Mouse (Mus musculus) hindbrain, embryonic 16.5 days (tissue): ENCODE measurements around the gene Sp8. TPM values are rescaled to one million over a fixed set of nuclear protein-coding genes. Genes with fewer than 3 reads are reported as not detected.
A peak's percentile ranks its signal among the peaks of the same experiment; 100 is the strongest.

Experiments
- ATAC-seq: fragments of 200-750 bp; cut with Nextera tagmentation; 2 replicates; pipeline ENCODE4 v1.8.0; 2017; ENCODE audit warnings: moderate TSS enrichment, moderate library complexity
- H3K27ac ChIP-seq: fragments of 300-500 bp; sonication (generic); 2 replicates; pipeline ENCODE4 v1.5.1; 2014; ENCODE audit warnings: low read depth, mild to moderate bottlenecking, control low read depth, low read length, moderate library complexity
- H3K27me3 ChIP-seq: fragments of 300-500 bp; sonication (generic); replicated peaks from 2 replicates; pipeline ENCODE4 v1.6.1; 2014; ENCODE audit warnings: low read length; ENCODE audit not compliant: control insufficient read depth, insufficient read depth
- H3K36me3 ChIP-seq: fragments of 300-500 bp; sonication (generic); 2 replicates; pipeline ENCODE4 v1.6.1; 2014; ENCODE audit warnings: mild to moderate bottlenecking, low read length, moderate library complexity, mixed read lengths; ENCODE audit not compliant: control insufficient read depth, insufficient read depth
- H3K4me1 ChIP-seq: fragments of 300-500 bp; sonication (generic); 2 replicates; pipeline ENCODE4 v1.6.1; 2014; ENCODE audit warnings: low read depth, low read length; ENCODE audit not compliant: control insufficient read depth, insufficient read depth
- H3K4me2 ChIP-seq: fragments of 300-500 bp; sonication (generic); 2 replicates; pipeline ENCODE4 v1.6.1; 2014; ENCODE audit warnings: mild to moderate bottlenecking, low read length, control low read depth, moderate library complexity
- H3K4me3 ChIP-seq: fragments of 300-500 bp; sonication (generic); 2 replicates; pipeline ENCODE4 v1.5.1; 2014; ENCODE audit warnings: mild to moderate bottlenecking, low read length, control low read depth, moderate library complexity
- H3K9ac ChIP-seq: fragments of 300-500 bp; sonication (generic); 2 replicates; pipeline ENCODE4 v1.6.1; 2014; ENCODE audit warnings: low read depth, mild to moderate bottlenecking, control low read depth, low read length, moderate library complexity
- H3K9me3 ChIP-seq: fragments of 300-500 bp; sonication (generic); 2 replicates; pipeline ENCODE4 v1.6.1; 2014; ENCODE audit warnings: mild to moderate bottlenecking, low read length, moderate library complexity; ENCODE audit not compliant: control insufficient read depth
- WGBS: fragments of 180-500 bp; shearing (Covaris S2); extraction: QIAGEN DNeasy Blood & Tissue Kit; methylation state at CpG from one replicate; pipeline ENCODE4 v1.1.7; 2014; 5-methylcytosine and 5-hydroxymethylcytosine counted together
- polyA plus RNA-seq: library from polyadenylated mRNA; unstranded; fragments of >200 nt; fragmentation: Nextera tagmentation; extraction: Ambion mirVana; gene quantifications from 2 replicates; pipeline ENCODE4 v1.2.1, GENCODE M21; 2015

Sp8 gene
- 1.6 and 2.5 TPM in 2 replicates for polyA plus RNA-seq

GRCm38 (mm10) chr12:118846221-118846620 lies at the start of gene Sp8:
Sp8 (plus strand) TSS chr12:118846329.
- Histone ChIP-seq H3K36me3 (no peaks in the 10 kb centered on the region), H3K4me2 (peak within 1 kb of the TSS; percentile 63), H3K9ac (peak within 1 kb of the TSS; percentile 50; the same call in 1 of the 2 replicates), H3K27ac (no peak within 1 kb of the TSS), H3K27me3 (peaks cover 35% of the 10 kb centered on the region), H3K4me1 (peaks cover 10% of the 10 kb centered on the region), H3K9me3 (no peaks in the 10 kb centered on the region), H3K4me3 (peak within 1 kb of the TSS; percentile 43)
- no peak for ATAC-seq
- 10% methylated on average over 6 of the region's 6 CpGs for WGBS

GRCm38 (mm10) chr12:118811328-118811961 lies 34.7 kb upstream of the Sp8 start:
- H3K4me1 ChIP-seq, result no peaks in the 10 kb centered on the region
- H3K9me3 ChIP-seq, result no peaks in the 10 kb centered on the region
- WGBS, result 2% methylated on average over 17 of the region's 17 CpGs
- H3K36me3 ChIP-seq, result no peaks in the 10 kb centered on the region
- H3K4me2 ChIP-seq, result peak overlapping the region; percentile 29
- ATAC-seq, result no peak
- no peak overlapping the region for H3K4me3 ChIP-seq
- no peak overlapping the region for H3K27ac ChIP-seq
- H3K9ac ChIP-seq, result no peak overlapping the region
- no peaks in the 10 kb centered on the region; the same call in none of the 2 replicates for H3K27me3 ChIP-seq

GRCm38 (mm10) chr12:118814561-118814960 lies 31.6 kb upstream of the Sp8 start:
- Histone ChIP-seq H3K4me2 (no peak overlapping the region), H3K9ac (no peak overlapping the region), H3K4me3 (no peak overlapping the region), H3K27me3 (no peaks in the 10 kb centered on the region; the same call in none of the 2 replicates), H3K27ac (no peak overlapping the region), H3K36me3 (no peaks in the 10 kb centered on the region), H3K4me1 (no peaks in the 10 kb centered on the region), H3K9me3 (no peaks in the 10 kb centered on the region)
- WGBS, result 96% methylated on average over 3 of the region's 3 CpGs
- no peak for ATAC-seq

- no peaks in the 10 kb centered on the region for H3K36me3 ChIP-seq
- no peak for ATAC-seq
- H3K4me2 ChIP-seq, result no peak overlapping the region
- no peaks in the 10 kb centered on the region for H3K9me3 ChIP-seq
- H3K9ac ChIP-seq, result no peak overlapping the region
- H3K27me3 ChIP-seq, result no peaks in the 10 kb centered on the region; the same call in 1 of the 2 replicates
- no peaks in the 10 kb centered on the region for H3K4me1 ChIP-seq
- H3K27ac ChIP-seq, result no peak overlapping the region
- no peak overlapping the region for H3K4me3 ChIP-seq
These were observed 30.0 kb upstream of the Sp8 start for GRCm38 (mm10) chr12:118816156-118816555.

DNA sequence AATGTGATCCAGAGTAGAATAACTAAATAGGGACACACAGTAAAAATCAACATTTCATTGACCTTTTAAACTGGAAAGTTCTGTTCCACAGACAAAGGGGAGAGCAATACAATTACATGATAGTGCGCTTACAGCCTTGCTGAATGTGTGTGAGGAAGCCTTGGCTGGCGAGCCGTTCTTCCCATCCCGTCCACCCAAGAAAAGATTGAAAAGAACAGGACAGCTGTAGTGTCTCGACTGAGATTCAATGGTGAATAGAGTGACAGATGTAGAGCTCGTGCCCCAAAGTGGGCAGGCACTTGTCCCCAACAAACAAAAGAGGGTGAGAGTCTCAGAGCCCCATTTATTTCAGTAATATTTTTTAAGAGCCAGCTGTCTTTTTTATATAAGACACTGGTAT lies 16.2 kb upstream of the Sp8 start:
- Histone ChIP-seq H3K27ac (no peak overlapping the region), H3K9ac (no peak overlapping the region), H3K9me3 (no peaks in the 10 kb centered on the region), H3K4me2 (no peak overlapping the region), H3K27me3 (peaks cover 4% of the 10 kb centered on the region), H3K4me1 (no peaks in the 10 kb centered on the region), H3K36me3 (no peaks in the 10 kb centered on the region), H3K4me3 (no peak overlapping the region)
- 44% methylated on average over 6 of the region's 6 CpGs for WGBS
- ATAC-seq, result no peak

DNA sequence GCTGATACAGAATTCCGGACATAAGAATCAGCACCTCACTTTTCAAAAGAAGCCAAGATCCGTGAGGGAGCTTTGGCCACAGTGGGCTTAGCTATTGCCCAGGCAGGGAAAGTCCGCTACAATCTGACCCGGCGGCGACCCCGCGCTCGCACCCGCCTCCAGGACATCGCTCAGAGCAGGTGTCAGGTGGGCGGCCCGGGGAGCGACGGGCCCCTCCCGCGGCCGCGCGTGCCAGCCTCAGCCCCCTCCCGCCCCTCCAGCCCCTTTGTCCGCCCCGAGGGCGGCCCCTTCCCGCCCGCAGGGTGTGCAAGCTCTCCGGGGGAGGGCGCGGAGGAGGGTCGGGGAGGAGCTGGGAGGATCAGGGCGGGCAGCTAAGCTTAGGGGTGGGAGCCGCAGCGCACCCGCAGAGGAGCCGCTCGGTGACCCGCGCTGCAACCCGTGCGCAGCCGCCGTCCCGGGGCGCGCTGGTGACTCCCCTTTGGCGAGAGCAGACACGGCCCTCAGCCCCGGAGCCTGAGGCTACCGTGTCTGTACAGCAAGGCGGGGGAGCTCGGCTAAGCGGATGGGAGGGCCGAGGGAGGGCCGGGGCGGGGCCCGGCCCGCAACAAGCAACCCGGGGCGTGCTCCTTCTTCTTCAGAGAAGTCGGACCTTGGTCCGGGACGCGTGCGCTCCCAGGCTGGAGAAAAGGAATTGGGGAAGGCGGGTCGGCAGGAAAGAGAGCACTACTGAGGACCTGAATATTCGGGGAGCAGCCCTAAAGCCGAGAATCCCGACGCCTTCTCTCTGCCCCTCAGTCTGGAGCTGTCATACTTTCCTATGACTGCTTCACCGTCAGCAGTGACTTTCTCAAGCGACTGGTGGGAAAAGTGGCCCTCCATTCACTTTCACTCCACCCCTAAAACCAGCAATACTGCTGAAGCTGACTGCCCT lies 9.5 kb upstream of the Sp8 start:
- peak; percentile 83 for ATAC-seq
- Histone ChIP-seq H3K4me2 (peak overlapping the region; percentile 65), H3K9ac (peak overlapping the region; percentile 40), H3K36me3 (no peaks in the 10 kb centered on the region), H3K27ac (no peak overlapping the region), H3K4me3 (peak overlapping the region; percentile 42), H3K27me3 (peaks cover 33% of the 10 kb centered on the region), H3K9me3 (no peaks in the 10 kb centered on the region), H3K4me1 (peaks cover 8% of the 10 kb centered on the region)
- 1% methylated on average over 48 of the region's 72 CpGs for WGBS

DNA sequence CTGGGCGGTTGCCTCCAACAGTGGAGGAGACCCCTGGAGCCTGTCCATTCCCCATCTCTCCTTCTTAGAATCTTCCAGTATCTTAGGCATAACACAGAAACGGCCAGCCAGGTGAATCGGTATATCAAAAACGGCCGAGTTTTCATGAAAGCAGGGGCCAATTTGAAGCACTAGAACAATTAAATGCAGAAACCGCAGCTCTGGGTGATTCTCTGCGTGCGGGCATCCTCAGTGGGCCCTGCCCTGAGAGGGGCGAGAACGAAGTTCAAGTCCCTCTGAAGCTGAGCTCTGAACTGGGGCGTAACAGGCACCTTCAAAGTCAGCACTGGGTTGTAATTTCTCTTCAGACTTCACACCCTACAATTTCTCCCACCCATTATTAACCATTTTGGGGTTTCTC lies 8.8 kb upstream of the Sp8 start:
- no peak overlapping the region for H3K27ac ChIP-seq
- 8% methylated on average over 11 of the region's 11 CpGs for WGBS
- H3K9me3 ChIP-seq, result no peaks in the 10 kb centered on the region
- peaks cover 8% of the 10 kb centered on the region for H3K4me1 ChIP-seq
- H3K36me3 ChIP-seq, result no peaks in the 10 kb centered on the region
- H3K4me2 ChIP-seq, result peak overlapping the region; percentile 65; the same call in 1 of the 2 replicates
- peaks cover 35% of the 10 kb centered on the region for H3K27me3 ChIP-seq
- no peak overlapping the region for H3K4me3 ChIP-seq
- no peak for ATAC-seq
- H3K9ac ChIP-seq, result no peak overlapping the region

GRCm38 (mm10) chr12:118838260-118838659 lies 7.9 kb upstream of the Sp8 start:
- Histone ChIP-seq H3K27ac (no peak overlapping the region), H3K27me3 (peaks cover 35% of the 10 kb centered on the region), H3K4me1 (peaks cover 8% of the 10 kb centered on the region), H3K36me3 (no peaks in the 10 kb centered on the region), H3K9me3 (no peaks in the 10 kb centered on the region), H3K4me2 (no peak overlapping the region), H3K4me3 (no peak overlapping the region), H3K9ac (no peak overlapping the region)
- ATAC-seq, result no peak
- 6% methylated on average over 2 of the region's 2 CpGs for WGBS

GRCm38 (mm10) chr12:118839398-118839797 lies 6.7 kb upstream of the Sp8 start:
- no peak overlapping the region for H3K27ac ChIP-seq
- H3K36me3 ChIP-seq, result no peaks in the 10 kb centered on the region
- no peak for ATAC-seq
- H3K9me3 ChIP-seq, result no peaks in the 10 kb centered on the region
- H3K4me1 ChIP-seq, result peaks cover 8% of the 10 kb centered on the region
- H3K4me3 ChIP-seq, result no peak overlapping the region
- H3K4me2 ChIP-seq, result no peak overlapping the region
- H3K27me3 ChIP-seq, result peaks cover 40% of the 10 kb centered on the region
- H3K9ac ChIP-seq, result no peak overlapping the region
- WGBS, result 16% methylated on average over 5 of the region's 5 CpGs
